Mouse (Mus musculus): Measurements from ENCODE around the gene Hspb9. TPM values are rescaled to one million over a fixed set of nuclear protein-coding genes. Genes with fewer than 3 reads are reported as not detected.

Hspb9 gene
- total RNA-seq, 4 experiments from 2014 or later, result 0.37 TPM; not detected in 3

DNA sequence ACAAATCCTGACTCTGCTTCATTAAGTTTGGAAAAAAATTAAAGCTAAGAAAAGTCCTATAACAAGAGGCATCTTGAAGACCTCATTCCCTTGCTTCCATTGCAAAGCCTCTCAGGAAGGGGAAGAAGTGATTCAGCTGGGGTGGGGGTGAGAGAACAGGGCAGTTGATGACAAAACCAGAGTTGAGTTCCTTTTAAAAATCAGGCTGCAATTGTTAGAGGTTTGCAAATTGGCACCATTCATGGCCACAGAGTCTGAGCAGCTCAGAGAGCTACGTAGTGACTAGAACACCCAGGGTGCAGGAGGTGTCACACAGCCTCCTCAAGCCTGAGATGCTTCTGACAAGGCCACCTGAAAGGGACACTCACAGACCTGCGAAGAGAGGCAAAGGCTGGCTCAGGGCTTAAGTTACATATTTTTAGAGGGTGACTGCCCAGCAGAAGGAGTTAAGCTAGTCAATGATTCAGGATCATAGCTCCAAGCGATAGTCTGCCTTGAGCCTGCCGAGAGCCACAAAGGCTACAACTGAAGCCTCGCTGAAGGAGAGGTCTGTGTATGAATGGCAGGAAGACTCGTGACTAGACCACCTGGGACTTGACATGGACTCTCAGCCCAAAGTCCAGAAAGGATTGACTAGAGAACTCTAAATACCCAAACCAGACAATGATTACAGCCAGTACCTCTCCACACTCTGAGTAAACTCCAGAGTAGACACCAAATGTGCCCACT lies 17.0 kb downstream of the Hspb9 start:
- peak; percentile 48 for DNase-seq (ENCODE audit: low spot score)

DNA sequence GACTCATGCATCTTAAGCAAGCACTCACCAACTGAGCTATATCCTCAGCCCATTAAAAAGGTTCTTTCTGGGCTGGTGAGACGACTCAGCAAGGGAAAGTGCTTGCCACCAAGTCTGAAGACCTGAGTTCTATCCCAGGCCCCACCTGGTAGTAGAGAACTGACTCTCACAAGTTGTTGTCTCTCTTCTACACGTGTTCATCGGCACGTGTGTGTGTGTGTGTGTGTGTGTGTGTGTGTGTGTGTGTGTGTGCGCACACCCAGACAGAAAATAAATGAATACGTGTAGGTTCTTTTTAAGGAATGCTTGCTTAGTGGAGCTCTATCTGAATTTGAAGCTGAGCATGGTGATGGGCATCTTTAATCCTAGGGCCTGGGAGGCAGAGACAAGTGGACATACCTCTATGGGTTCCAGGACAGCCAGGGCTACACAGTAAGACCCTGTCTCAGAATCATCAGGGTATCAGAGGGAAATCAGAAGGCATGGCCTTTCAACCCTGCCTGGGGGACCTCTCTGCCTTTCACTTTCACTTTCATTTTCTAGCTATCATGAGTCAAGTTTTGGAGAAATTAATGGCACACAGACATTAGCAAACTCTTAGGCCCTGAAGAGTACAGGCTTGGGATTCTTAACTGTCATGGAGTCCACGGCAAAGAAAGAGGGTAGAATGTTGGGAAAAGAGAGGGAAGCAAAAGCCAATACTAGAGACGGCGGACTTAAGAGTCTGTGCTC lies 21.6 kb downstream of the Hspb9 start:
- no peak for DNase-seq (ENCODE audit: low spot score)

DNA sequence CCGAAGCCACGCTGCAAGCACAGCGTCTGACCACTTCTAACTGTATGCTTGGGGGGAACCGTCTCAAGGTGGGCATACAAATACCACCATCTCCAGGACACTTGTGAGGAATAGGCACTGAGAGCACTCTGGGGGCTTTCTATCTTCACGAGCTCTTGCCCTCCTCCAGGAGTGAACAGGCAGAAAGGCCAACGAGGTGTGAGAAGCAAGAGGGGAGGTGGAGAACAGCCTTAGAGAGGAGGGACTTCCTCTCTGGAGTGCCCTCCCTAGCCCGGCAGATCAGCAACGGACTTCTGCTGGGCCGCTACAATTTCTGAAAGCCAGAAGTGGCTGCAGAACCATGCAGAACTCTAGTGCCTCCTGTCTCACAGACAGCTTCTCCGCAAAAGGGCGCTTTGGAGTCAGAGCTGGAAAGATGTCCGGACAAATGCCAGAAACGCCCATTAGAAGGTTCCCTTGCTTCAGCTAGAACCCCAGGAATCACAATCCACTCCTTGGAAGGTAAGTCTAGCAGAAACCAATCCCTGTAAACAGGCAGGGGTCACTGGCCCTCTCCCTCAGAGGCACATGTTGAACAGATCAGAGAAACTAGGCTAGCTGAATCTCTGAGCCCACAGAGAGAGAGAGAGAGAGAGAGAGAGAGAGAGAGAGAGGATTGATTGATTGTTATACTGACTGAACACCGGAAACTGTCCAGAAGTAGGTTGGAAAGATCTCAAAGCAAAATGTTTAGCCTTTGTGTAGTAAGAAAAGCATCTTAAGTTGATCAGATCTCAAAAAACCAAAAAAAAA lies 22.5 kb downstream of the Hspb9 start:
- DNase-seq (ENCODE audit: low spot score), result no peak

DNA sequence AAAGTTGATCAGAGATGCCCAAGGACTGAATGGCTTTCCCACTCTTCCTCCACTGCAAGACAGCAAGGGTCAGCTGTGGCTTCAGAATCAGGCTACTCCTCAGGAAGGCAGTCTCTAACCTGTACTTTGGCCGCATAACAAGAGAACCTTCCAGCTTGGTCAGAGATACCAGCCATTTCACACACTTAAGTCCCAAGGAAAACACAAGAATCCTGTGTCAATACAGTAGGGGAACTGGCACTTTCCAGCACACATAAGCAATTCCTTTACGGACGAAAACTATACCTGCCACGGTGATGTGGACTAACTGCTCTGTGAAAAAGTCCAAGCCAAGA lies 23.1 kb downstream of the Hspb9 start:
- no peak for DNase-seq (ENCODE audit: low spot score)

DNA sequence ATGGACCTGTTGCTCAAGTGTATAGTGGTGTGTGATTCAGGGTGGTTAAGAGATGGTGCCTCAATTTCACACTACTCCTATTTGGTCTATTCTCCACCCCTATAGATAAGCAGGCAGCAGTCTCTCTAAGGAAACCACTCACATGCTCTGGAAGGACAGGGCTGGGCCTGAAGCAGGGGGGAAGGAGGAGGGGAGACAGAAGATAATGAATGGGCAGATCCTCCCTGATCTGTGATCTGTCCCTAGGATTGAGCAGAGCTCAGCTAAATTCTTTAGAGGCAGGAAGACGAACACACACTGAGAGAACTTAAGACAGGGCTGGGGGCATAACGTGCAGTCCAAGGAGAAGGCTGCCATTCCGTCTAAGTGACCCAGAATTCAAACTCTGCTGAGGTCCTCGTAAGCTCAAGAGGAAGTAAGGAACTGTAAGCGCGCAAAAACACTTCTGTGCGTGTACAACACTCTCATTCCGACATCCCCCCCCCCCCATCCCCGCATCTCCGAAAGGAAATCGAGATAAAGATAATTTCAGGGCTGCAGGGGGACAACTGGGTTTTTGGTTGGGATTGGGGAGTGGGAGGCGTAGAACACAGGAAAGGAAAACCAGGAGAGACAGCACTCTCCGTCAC lies 23.6 kb downstream of the Hspb9 start:
- no peak for DNase-seq (ENCODE audit: low spot score)

DNA sequence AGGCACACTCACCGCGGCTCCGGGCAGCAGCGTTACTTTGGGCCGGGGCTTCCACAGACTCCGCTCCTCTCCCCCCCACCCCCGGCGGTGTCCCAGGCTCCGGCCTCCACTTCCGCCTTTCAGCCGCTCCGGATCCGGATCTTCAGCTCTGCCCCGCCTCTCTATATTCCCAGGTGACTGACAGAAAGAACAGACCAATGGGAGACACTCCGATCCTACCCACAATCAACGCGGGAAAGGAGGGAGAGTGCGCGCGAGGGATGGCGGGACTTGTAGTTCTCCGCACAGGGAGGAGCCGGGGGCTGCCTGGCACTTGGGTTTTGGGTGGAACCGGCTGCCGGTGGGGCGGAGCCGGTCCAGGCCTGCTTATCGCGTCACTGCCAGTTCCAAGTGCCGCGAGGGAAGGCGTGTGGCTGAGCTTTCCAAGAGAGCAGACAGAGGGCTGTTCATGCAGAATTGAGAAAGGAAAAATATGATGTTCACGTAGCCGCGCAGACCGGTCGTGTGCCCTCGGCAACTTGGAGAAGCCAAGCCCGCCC lies 24.5 kb downstream of the Hspb9 start, which contains the start of gene Rab5c:
Gene Rab5c (minus strand): TSS at position 150 of the 539 bp plus-strand sequence.
- DNase-seq (ENCODE audit: low spot score), result peak; percentile 100

DNA sequence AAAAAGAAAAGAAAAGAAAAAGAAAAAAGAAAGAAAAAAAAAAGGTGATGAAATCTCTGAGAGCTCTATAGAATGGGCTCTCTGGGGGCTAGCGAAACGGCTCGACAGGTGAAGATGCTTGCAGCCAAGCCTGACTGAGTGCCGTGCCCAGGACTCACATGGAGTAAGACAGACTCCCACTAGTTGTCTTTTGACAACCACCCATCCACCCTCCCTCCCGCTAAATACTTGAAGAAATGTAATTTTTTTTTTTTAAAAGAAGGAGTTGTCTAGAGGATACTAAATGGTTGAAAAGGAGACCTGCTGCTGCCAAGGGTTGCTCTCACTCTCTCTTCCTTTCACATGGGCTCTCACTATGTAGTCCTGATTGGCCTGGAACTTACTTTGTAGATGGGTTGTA lies 25.1 kb downstream of the Hspb9 start:
- no peak for DNase-seq (ENCODE audit: low spot score)

DNA sequence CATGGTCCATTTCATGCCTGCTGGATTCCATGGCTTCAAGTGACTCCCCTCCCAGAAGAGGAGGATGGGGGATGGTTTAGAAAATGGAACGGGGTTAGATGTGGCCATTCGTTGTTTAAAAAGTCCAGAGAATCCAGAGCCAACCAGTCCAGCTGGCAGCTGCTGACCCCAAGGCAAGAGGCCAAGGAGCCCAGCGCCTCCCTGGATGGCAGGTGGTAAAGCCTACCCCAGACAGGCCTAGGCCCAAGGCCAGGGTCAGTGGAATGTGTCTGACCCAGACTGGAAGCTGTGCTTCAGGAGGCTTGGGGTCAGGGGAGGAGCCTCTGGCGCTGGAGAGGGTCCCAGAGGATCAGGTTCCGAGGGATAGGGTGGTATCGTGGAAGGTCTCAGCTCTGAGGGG lies 27.7 kb downstream of the Hspb9 start:
- DNase-seq (ENCODE audit: low spot score), result peak; percentile 45

DNA sequence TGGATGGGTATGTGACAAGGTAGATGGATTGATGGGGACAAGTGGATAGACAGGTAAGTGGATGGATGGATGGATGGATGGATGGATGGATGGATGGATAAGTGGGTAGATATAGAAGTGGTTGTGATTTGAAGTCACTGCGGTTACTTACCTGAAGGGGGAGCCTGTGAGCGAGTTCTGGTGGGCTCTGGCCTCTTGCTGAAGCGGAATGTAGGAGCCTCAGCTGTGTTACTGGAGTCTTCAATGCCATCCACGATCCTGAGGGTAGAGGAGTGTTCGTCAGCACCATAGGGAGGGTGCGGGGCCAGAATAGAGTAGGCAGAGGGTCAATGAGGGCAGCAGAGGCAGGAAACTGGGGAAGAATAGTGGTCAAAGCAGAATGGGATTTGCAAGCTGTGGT lies 31.4 kb downstream of the Hspb9 start:
- DNase-seq (ENCODE audit: low spot score), result no peak

DNA sequence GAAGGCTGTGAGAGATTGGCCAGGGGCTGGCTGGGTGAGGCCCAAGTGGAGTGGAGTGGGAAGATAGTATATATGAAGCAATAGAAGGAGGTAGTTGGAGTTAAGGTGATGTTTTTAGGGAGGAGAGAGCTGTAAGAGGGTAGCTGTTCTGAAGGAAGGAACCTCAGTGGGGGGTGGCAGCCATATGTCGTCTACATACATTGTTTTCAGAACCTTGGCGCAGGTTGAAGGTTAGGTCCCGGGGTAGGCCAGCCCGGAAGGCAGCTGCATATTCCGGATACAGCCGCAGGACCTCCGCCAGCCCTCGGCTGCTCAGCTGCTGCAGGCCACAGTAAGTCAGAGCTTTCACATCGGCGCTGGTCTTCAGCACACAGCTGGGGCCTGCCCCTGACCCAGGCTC lies 32.9 kb downstream of the Hspb9 start:
- no peak for DNase-seq (ENCODE audit: low spot score)

DNA sequence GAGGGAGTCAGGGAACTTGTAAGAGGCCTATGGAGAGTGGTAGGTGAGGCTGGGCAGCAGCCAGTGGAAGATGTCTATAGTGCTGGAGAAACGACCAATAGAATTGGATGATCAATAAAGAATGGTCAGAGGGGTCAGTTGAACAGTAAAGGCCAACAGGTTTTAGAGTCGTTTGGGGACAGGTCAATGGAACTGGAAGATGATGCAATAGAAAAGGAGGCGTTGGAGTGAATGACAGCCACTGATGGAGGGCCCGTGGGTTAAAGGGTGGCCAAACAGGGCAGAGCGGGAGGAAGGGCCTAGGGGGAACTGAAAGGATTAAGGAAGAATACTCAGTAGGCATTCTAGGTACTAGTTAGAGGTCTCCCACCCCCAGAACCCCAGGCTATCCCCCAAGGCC lies 33.5 kb downstream of the Hspb9 start:
- no peak for DNase-seq (ENCODE audit: low spot score)

DNA sequence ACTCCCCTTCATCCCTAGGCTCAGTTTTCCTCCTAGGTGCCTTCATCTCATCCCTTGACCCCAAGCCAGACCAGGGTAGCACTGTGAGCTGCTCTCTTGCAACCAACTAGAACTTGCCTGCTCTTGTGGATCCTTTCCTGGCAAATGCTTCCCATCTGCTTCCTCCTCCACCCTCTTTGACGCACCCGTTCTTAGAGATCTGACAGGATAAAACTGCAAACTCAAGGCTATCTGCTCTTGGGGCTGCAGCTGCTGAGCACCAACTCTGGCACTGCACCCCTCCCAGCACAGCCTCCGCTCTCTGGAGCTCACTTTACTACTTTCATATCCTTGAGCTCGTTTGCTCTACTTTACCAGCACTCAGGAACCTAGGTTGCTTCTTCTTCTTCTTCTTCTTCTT lies 35.0 kb downstream of the Hspb9 start:
- DNase-seq (ENCODE audit: low spot score), result no peak

DNA sequence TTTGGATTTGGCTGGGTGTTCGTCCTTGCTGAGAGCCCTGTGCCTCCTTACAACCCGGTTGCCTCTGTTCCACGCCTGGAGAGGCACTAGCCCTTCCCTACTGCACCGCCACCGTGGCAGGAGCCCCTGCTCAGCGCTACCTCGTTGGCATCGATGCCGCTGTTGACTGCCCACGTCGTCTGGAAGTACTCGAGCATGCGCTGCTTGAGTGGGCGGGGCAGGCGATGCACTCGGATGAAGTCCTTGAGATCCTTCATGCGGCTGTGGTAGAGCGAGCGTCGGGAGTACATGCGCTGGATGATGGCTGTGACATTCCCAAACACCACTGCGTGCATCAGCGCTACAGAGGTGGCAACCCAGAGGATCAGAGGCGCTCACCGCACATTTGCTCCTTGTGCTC lies 35.8 kb downstream of the Hspb9 start:
- DNase-seq (ENCODE audit: low spot score), result no peak

DNA sequence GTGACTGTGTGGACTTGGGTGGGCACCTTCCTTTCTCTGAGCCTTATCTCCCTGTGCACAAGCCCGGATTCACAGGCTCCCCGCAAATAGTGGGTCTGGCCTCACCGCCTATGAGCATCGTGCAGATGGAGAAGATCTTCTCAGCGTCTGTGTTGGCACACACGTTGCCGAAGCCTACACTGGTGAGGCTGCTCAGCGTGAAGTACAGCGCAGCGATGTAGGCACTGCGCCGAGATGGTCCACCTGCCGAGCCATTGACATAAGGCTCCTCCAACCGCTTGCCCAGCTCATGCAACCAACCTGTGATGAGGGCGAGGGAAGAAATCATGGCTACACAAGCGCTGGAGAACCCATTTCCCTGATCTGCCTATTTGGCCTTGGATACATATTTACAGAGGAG lies 36.5 kb downstream of the Hspb9 start:
- no peak for DNase-seq (ENCODE audit: low spot score)

DNA sequence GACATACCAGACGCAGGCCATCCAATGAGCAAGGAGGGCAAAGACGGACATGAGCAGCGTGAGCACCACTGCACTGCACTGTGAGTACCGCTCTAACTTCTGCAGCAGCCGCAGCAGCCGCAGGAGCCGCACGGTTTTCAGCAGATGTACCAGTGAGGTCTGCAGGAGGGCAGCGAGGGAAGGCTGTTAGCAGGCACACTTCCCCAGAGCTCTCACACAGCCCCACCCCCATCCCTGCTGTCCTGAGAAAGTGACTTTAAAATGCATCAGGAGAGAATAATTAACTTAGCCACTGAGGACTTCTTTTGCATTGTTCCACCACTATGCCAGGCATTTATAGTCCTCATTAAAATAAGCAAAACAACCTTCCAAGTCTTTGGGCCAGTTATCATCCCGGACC lies 38.6 kb downstream of the Hspb9 start:
- DNase-seq (ENCODE audit: low spot score), result no peak

DNA sequence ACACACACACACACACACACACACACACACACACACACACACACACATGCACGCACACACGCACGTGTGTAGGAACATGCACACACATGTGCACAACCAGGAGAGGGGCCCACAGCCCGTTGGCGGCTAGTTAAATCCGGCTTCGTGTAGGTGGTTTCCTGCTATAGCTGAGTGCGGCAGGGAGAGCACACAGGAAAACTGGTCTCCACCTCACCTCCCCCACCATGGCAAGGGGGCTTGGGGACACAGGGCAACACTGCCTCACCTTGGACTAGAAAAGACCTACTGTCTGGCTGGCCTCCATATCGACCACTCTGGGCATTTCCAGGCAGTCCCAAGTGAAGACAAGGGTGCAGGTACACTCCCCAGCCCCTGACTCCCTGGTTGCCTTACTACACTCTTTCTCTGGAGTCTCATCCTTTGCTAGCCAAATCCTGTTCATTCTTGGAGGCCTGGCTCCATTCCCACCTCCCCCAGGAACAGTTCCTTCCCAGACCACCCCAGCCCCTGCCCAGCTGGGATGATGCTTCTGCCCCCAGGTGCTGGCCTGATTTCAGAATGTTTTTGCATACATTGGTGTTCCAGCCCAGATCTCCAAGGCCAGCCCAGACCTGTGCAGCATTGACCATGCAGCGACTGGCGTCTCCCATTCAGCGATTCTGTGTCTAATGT lies 40.5 kb downstream of the Hspb9 start:
- no peak for DNase-seq (ENCODE audit: low spot score)

DNA sequence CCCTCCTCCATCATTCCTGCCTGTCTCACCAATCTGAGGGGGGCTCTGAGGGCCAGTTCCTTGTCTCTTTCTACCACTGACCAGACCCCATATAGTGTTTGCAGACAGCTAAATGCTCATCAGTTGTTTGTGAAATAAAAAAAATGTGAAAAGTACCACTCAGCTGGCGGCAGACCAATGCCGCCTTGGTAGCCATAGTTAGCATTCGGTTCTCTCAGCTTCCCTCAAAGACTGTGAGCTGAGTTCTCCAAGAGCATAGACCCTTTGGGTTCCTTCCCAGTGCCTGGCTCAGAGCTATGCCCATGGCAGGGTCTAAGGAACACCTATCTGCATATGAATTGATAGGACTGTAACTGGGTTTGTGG lies 41.0 kb downstream of the Hspb9 start:
- DNase-seq (ENCODE audit: low spot score), result no peak

DNA sequence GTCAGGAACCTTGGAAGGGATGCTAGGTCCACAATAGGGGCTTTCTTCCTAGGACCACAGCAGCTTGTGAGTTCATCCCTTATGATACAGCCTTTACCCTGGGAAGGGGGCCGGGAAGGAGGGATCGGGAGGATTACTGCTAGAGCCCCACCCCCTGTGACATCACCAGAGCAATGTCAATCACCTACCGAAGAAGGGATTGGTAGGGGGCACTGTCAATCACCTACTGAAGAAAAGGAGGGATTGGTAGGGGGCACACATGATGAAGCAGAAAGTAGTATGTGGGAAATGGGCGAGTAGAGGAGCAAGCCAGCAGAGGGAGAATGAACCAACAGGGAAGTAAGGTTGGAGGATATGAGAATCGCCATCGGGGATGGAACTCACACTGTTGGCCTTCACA lies 42.8 kb downstream of the Hspb9 start:
- DNase-seq (ENCODE audit: low spot score), result no peak

DNA sequence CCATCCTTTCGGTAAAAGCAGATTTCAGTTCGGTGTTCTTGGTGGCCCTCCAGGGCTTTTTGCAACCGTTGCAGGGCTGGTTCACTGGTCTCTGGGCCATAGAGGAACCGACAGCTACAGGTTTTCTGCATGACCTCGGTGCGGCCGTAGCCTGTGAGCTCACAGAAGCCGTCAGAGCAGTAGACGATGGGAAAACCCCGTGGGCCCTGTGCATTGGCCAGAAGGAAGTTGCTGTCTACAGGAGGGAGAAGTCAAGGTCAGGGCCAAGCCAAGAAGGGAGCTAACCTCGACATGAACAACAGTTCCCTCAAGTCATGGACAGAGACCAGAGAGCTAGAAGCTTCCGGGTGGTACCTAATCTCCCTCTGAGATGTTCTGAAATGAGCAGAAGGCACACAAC lies 43.9 kb downstream of the Hspb9 start:
- no peak for DNase-seq (ENCODE audit: low spot score)

DNA sequence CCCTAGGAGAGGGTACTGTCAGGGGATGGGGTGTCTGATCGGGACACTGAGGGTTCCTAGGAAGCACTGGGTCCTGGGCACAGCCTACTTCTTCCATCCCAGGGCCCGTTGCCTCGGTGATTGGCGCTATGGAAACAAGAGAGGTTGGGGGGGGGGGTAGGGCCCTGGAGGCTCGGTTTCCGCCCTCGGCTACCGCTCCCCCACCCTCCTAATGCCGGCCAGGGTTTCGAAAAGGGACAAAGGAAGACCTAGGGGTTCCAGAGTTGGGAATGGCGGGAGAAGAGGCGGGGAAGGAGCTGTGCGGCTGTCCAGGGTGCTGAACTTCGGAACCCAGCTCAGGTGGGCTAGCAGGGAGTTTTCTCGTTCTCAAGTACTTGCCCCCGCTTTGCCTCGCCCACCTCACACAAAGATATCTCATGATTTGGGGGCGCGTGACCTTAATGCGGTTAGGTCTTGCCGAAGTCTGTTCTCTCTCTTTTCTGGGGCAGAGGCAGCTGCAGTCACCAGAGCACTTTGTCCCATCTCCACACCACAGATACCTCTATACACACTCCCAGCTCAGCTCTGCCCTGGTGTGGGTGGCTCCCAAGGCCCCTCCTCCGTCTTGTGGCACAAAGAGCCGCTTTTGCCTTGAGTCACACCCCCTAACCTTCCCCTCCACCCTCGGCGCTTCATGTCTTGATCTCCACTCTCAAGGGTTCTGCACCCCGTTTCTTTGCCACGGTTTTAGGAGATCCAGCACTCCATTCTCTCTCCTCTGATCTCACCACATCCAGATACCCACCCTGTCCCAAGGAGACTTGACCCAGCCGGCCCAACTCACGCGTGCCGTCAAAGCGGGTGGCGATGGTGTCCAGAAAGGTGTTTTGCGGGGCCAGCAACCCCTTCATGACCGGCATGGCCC lies 45.3 kb downstream of the Hspb9 start:
- no peak for DNase-seq (ENCODE audit: low spot score)
